Mouse (Mus musculus) stomach, postnatal 0 days (tissue): ENCODE measurements at regions not wholly inside any gene's neighbourhood (a gene's known extent, or its start where the extent isn't known, plus 50 kb on each side); places are given as distances from the start of the nearest gene placed in this dataset.

Experiments used
- CTCF ChIP-seq: IDR thresholded peaks from 2 replicates; pipeline ENCODE4 v1.5.1; 2016; ENCODE audit warnings: antibody characterized with exemption, low read depth, mild to moderate bottlenecking, moderate library complexity
- EP300 ChIP-seq: optimal IDR thresholded peaks from 2 replicates; pipeline ENCODE3; 2016; ENCODE audit warnings: antibody characterized with exemption

DNA sequence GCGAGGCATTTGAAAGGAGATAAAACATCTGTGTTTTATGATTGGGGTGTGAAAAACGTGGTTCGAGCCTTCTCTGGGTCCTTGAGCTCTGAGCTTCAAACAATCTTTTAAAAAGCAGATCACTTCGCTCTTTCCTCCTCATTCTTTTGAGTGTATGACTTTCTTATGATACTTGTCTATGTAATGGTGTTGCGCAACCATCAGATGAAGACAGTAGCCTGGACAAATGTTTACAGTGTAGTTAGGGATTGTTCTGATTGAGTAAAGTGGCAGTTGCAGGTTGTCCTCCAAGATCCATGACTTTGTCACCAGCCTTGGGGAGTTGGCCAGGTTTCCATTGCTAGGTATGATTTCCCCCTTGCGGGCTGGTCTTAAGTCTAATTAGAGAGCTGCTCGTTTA lies 116.1 kb upstream of the Pfn2 start:
- TF ChIP-seq CTCF = no peak
- TF ChIP-seq EP300 = no peak
